Mouse (Mus musculus) urinary bladder, postnatal 25 days (tissue): ENCODE data around the gene Nlrp9b.
"Not testable (repeated sequence)": the region's sequence is repeated elsewhere in the genome, so short reads cannot be mapped to it uniquely, and the experiment has no call there.

Experiments
- DNase-seq: peaks from one replicate; pipeline ENCODE4 v3.0.0; 2022; ENCODE audit warnings: low spot score

Nlrp9b gene

GRCm38 (mm10) chr7:19991165-19991564, at the start of gene Nlrp9b:
TSS of gene Nlrp9b (plus strand) at chr7:19991465.
- DNase-seq: not testable (repeated sequence)

- DNase-seq: no peak
Measured at GRCm38 (mm10) chr7:19944709-19945108, 46.6 kb upstream of the Nlrp9b start.

GRCm38 (mm10) chr7:19945201-19945600, 46.1 kb upstream of the Nlrp9b start:
- DNase-seq: no peak

- DNase-seq: no peak
Measured at GRCm38 (mm10) chr7:19945821-19946515, 45.3 kb upstream of the Nlrp9b start.

GRCm38 (mm10) chr7:19948956-19949355, 42.3 kb upstream of the Nlrp9b start:
- DNase-seq: no peak

GRCm38 (mm10) chr7:19949996-19950395, 41.3 kb upstream of the Nlrp9b start:
- no peak for DNase-seq

- DNase-seq: no peak
Measured at GRCm38 (mm10) chr7:19950589-19950988, 40.7 kb upstream of the Nlrp9b start, which contains the start of gene Igsf23. TSS of gene Igsf23 (minus strand) at chr7:19950756.

GRCm38 (mm10) chr7:19952320-19952986, 38.8 kb upstream of the Nlrp9b start:
- no peak for DNase-seq

GRCm38 (mm10) chr7:19953054-19953453, 38.2 kb upstream of the Nlrp9b start:
- DNase-seq: no peak

- DNase-seq: no peak
Measured at GRCm38 (mm10) chr7:19955861-19956260, 35.4 kb upstream of the Nlrp9b start.

GRCm38 (mm10) chr7:19956341-19956781, 34.9 kb upstream of the Nlrp9b start:
- DNase-seq: peak; percentile 90

- DNase-seq: no peak
Measured at GRCm38 (mm10) chr7:19962423-19962822, 28.8 kb upstream of the Nlrp9b start.

- DNase-seq: no peak
Measured at GRCm38 (mm10) chr7:19964985-19965579, 26.2 kb upstream of the Nlrp9b start, which contains the start of gene Ceacam20. TSS of gene Ceacam20 (plus strand) at chr7:19965412.

GRCm38 (mm10) chr7:19969106-19969505, 22.2 kb upstream of the Nlrp9b start:
- no peak for DNase-seq

GRCm38 (mm10) chr7:19969541-19970090, 21.6 kb upstream of the Nlrp9b start:
- DNase-seq: no peak

GRCm38 (mm10) chr7:19970196-19970595, 21.1 kb upstream of the Nlrp9b start:
- DNase-seq: no peak

- no peak for DNase-seq
Measured at GRCm38 (mm10) chr7:19971516-19971915, 19.7 kb upstream of the Nlrp9b start.

GRCm38 (mm10) chr7:19996721-19997120, 5.5 kb downstream of the Nlrp9b start:
- not testable (repeated sequence) for DNase-seq

- no peak for DNase-seq
Measured at GRCm38 (mm10) chr7:20009987-20010386, 18.7 kb downstream of the Nlrp9b start.

- not testable (repeated sequence) for DNase-seq
Measured at GRCm38 (mm10) chr7:20064100-20064499, 72.8 kb downstream of the Nlrp9b start.

GRCm38 (mm10) chr7:20078118-20078517, 86.9 kb downstream of the Nlrp9b start:
- not testable (repeated sequence) for DNase-seq

GRCm38 (mm10) chr7:20099380-20099779, 108.1 kb downstream of the Nlrp9b start, which contains the start of gene Vmn1r91:
TSS of gene Vmn1r91 (plus strand) at chr7:20099680.
- DNase-seq: not testable (repeated sequence)
